Mouse (Mus musculus): ENCODE results near the gene Emp1. TPM values are rescaled to one million over a fixed set of nuclear protein-coding genes. Genes with fewer than 3 reads are reported as not detected.

The Emp1 gene
- total and polyA plus RNA-seq, 3 experiments = not detected

DNA sequence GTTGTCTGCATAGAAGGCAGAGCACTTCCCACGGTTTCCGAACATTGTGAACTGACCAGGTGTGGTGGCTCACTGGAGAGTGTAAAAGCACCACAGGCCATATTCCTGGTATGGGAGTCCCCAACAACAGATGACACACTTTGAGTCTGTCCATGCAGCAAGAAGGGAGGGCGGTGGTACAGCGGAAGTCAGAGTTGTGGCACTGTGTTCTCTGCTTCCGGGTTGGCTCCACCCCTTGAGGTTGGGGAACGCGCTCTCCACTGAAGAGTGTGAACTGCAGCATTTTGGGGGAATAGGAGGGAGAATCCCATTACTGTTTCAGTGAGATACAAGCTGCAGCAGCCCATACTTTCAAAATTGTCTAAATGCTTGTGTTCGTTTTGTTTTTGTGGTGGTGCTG, 11.0 kb downstream of the Emp1 start:
- Histone ChIP-seq H3K9ac (ENCODE audit: control insufficient read depth, low read depth, low read length, poor library complexity, severe bottlenecking) (no peak overlapping the region), H3K4me3 (ENCODE audit: control insufficient read depth in 1 of 2, insufficient read depth in 1 of 2, low read depth in 2 of 2, low read length in 2 of 2) (no peak overlapping the region), H3K4me1 (ENCODE audit: control insufficient read depth in 1 of 2, insufficient read depth in 2 of 2, low read length in 2 of 2) (no peaks in the 10 kb centered on the region), H3K27ac (ENCODE audit: control insufficient read depth, low read depth, low read length) (no peak overlapping the region), H3K36me3 (ENCODE audit: control insufficient read depth in 1 of 2, insufficient read depth in 2 of 2, low read length in 2 of 2) (no peaks in the 10 kb centered on the region), H3K27me3 (ENCODE audit: control insufficient read depth in 1 of 2, insufficient read depth in 2 of 2, low read length in 2 of 2) (no peaks in the 10 kb centered on the region), H3K9me3 (replicated peaks; ENCODE audit: insufficient read depth, low read length) (no peaks in the 10 kb centered on the region), H3K79me2 (ENCODE audit: control insufficient read depth, insufficient read depth, low read length, poor library complexity) (no peaks in the 10 kb centered on the region)
- no peak for DNase-seq (ENCODE audit: low read depth, low spot score)
- TF ChIP-seq TCF12 (IDR thresholded peaks at IDR 0.05; ENCODE audit: low read depth, low read length) = no peak
- no peak for TF ChIP-seq CTCF (IDR thresholded peaks at IDR 0.05 in 2 of 3, conservative IDR thresholded peaks at IDR 0.05 in 1 of 3; ENCODE audit: control insufficient read depth in 1 of 3, insufficient read depth in 1 of 3, low read depth in 2 of 3, low read length in 3 of 3, poor library complexity in 1 of 3, severe bottlenecking in 1 of 3)
- no peak for TF ChIP-seq UBTF (IDR thresholded peaks at IDR 0.05; ENCODE audit: borderline replicate concordance, insufficient read depth, low read depth, low read length)
- TF ChIP-seq GATA1 (IDR thresholded peaks at IDR 0.05; ENCODE audit: low read depth, low read length) = no peak
- TF ChIP-seq MEF2A (IDR thresholded peaks at IDR 0.05; ENCODE audit: extremely low read depth, insufficient replicate concordance, low read depth, low read length, poor library complexity, severe bottlenecking) = no peak
- TF ChIP-seq BHLHE40 (IDR thresholded peaks at IDR 0.05; ENCODE audit: borderline replicate concordance, low read depth, low read length) = no peak
- no peak for TF ChIP-seq JUND (IDR thresholded peaks at IDR 0.05; ENCODE audit: low read depth, low read length)
- TF ChIP-seq SMC3 (IDR thresholded peaks at IDR 0.05; ENCODE audit: low read depth, low read length) = no peak
- TF ChIP-seq POLR2AphosphoS2 (IDR thresholded peaks at IDR 0.05; ENCODE audit: low read length) = no peak
- TF ChIP-seq EP300 (IDR thresholded peaks at IDR 0.05; ENCODE audit: low read depth in 1 of 2, low read length in 2 of 2) = no peak
- TF ChIP-seq ZC3H11A (IDR thresholded peaks at IDR 0.05; ENCODE audit: low read depth, low read length) = no peak
- no peak for TF ChIP-seq MYB (IDR thresholded peaks at IDR 0.05; ENCODE audit: low read depth, low read length)
- TF ChIP-seq KAT2A (conservative IDR thresholded peaks at IDR 0.05; ENCODE audit: low read depth, low read length) = no peak
- no peak for TF ChIP-seq TAL1 (IDR thresholded peaks at IDR 0.05; ENCODE audit: low read length)
- no peak for TF ChIP-seq NELFE (IDR thresholded peaks at IDR 0.05; ENCODE audit: low read depth, low read length)
- TF ChIP-seq TBP (IDR thresholded peaks at IDR 0.05; ENCODE audit: low read depth, low read length) = no peak
- no peak for TF ChIP-seq MAFK (IDR thresholded peaks at IDR 0.05; ENCODE audit: borderline replicate concordance, low read depth, low read length)

DNA sequence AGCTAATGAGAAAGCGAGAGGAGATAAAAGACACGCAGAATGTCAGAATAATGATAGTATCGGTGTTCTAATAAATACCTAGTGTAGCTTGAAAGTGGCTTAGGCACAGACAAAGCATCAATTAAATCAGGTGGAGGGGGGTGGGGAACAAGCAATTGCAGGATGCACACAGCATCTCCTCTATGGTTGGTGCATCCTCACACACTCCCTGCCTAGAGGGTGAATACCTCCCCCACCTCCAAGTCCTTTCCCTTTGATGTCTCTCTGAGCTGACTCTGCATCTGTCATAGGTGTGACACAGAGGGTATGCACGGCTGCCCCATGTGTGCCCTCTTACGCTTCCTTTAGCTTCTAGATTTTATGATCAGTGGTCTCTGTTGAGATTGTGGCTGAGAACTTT, 13.5 kb downstream of the Emp1 start:
- Histone ChIP-seq H3K4me3 (ENCODE audit: control insufficient read depth in 1 of 2, insufficient read depth in 1 of 2, low read depth in 2 of 2, low read length in 2 of 2) (no peak overlapping the region), H3K36me3 (ENCODE audit: control insufficient read depth in 1 of 2, insufficient read depth in 2 of 2, low read length in 2 of 2) (no peaks in the 10 kb centered on the region), H3K9me3 (replicated peaks; ENCODE audit: insufficient read depth, low read length) (no peaks in the 10 kb centered on the region), H3K4me1 (ENCODE audit: control insufficient read depth in 1 of 2, insufficient read depth in 2 of 2, low read length in 2 of 2) (no peaks in the 10 kb centered on the region), H3K27me3 (ENCODE audit: control insufficient read depth in 1 of 2, insufficient read depth in 2 of 2, low read length in 2 of 2) (no peaks in the 10 kb centered on the region), H3K9ac (ENCODE audit: control insufficient read depth, low read depth, low read length, poor library complexity, severe bottlenecking) (no peak overlapping the region), H3K27ac (ENCODE audit: control insufficient read depth, low read depth, low read length) (no peak overlapping the region), H3K79me2 (ENCODE audit: control insufficient read depth, insufficient read depth, low read length, poor library complexity) (no peaks in the 10 kb centered on the region)
- no peak for DNase-seq (ENCODE audit: low read depth, low spot score)
- no peak for TF ChIP-seq MAZ (IDR thresholded peaks at IDR 0.05; ENCODE audit: low read depth, low read length)
- TF ChIP-seq UBTF (IDR thresholded peaks at IDR 0.05; ENCODE audit: borderline replicate concordance, insufficient read depth, low read depth, low read length) = no peak
- no peak for TF ChIP-seq SMC3 (IDR thresholded peaks at IDR 0.05; ENCODE audit: low read depth, low read length)
- TF ChIP-seq E2F4 (IDR thresholded peaks at IDR 0.05; ENCODE audit: borderline replicate concordance, low read depth, low read length) = no peak
- TF ChIP-seq POLR2AphosphoS2 (IDR thresholded peaks at IDR 0.05; ENCODE audit: low read length) = no peak
- TF ChIP-seq HCFC1 (IDR thresholded peaks at IDR 0.05; ENCODE audit: low read depth, low read length) = no peak
- TF ChIP-seq RAD21 (IDR thresholded peaks at IDR 0.05; ENCODE audit: low read depth, low read length) = no peak
- no peak for TF ChIP-seq TBP (IDR thresholded peaks at IDR 0.05; ENCODE audit: low read depth, low read length)
- TF ChIP-seq CHD1 (IDR thresholded peaks at IDR 0.05; ENCODE audit: low read depth, low read length) = no peak

Data from MEL (cell line).